Mouse (Mus musculus) frontal cortex, postnatal 25 days (tissue): Measurements from ENCODE around the gene F9.
"Not testable (repeated sequence)": the region's sequence is repeated elsewhere in the genome, so short reads cannot be mapped to it uniquely, and the experiment has no call there.

Source experiments
- DNase-seq, 2 experiments: peaks; one replicate each; pipeline ENCODE4 v3.0.0; 2022; ENCODE audit warnings: low spot score in 2 of 2

F9 gene

GRCm38 (mm10) chrX:59999221-60000083 lies at the start of gene F9:
TSS of gene F9 (plus strand) at chrX:59999464.
- DNase-seq = no peak

GRCm38 (mm10) chrX:59969767-59970166 lies 29.5 kb upstream of the F9 start:
- not testable (repeated sequence) for DNase-seq

DNA sequence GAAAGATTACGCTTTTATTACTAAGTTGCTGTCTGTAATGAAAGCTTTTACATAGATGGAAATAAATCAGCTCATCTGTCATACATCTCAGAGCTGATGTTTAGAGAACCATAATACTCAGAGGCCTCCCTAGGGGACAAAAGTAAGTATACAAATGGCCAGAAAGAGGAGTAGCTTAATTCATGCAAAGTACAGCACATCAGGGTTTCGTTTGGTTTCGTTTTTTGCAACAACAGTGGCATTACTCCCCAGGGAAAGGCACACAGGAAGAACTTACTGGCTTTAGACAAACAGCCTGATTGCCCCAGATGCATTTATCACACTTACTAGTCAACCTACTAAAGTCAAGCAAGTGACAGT lies 800 bp downstream of the F9 start:
- DNase-seq = no peak

- no peak for DNase-seq
These were observed 2.2 kb downstream of the F9 start for GRCm38 (mm10) chrX:60001461-60001860.

- peak in 1 of 2 experiments; percentile 6 for DNase-seq
These were observed 13.9 kb downstream of the F9 start for GRCm38 (mm10) chrX:60013084-60013676.

DNA sequence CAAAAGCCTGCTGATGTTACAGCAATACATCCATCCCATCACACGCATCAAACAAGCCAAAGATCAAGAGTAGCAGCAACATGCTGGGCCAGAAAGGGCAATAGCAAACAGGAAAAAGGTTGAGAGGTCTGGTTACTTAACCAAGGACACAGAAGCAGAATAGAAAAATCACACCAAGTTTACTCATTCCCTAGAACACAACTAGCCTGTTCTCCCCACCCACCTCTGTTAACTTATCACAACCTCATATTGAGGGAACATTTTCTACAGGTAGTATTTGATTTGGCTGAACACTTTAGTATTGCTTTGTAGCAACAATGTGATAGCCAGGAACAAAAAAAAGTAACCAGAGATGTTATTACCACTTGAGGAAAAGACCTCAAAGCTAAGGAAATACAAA lies 15.3 kb downstream of the F9 start:
- DNase-seq = no peak

GRCm38 (mm10) chrX:60021007-60021406 lies 21.7 kb downstream of the F9 start:
- DNase-seq = no peak

- no peak for DNase-seq
These were observed 22.3 kb downstream of the F9 start for GRCm38 (mm10) chrX:60021595-60021994.

DNA sequence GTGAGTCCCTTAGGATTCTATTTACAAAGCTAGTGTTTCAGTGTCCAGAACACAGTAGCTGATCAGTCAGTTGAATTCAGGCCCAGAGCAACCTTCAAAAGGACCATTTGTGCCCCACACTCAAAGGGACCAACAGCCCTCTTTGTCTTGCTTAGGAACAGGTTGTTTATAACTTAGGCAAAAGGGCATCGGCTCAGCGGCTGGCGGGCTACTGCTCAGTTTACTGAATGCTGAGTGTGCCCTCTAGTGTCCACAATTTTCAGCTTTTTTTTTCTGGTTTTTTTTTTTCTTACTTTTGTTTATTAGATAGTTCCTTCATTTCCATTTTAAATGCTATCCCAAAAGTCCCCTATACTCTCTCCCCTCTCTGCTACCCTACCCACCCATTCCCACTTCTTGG lies 27.4 kb downstream of the F9 start:
- peak in 1 of 2 experiments; percentile 3 for DNase-seq

- no peak for DNase-seq
These were observed 55.5 kb downstream of the F9 start for GRCm38 (mm10) chrX:60054745-60055144.

DNA sequence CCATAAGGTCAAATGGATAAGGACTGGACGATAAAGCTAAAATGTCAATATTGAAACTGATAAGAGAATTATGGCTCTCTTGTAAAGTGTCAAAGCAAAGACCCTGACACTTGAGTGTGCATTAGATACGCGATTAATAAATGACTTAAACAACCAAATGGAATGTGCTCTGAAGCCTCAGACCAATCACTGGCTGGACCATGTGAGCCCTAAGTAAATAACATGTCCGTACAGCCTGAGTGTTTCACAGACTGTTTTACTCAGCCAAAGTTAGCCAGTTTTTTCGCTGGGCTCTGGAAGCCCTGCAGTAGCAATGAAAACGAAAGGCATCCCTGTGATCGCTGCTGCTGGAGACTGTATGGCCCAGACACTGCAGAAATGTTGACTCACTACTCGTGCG lies 55.9 kb downstream of the F9 start:
- DNase-seq = no peak

DNA sequence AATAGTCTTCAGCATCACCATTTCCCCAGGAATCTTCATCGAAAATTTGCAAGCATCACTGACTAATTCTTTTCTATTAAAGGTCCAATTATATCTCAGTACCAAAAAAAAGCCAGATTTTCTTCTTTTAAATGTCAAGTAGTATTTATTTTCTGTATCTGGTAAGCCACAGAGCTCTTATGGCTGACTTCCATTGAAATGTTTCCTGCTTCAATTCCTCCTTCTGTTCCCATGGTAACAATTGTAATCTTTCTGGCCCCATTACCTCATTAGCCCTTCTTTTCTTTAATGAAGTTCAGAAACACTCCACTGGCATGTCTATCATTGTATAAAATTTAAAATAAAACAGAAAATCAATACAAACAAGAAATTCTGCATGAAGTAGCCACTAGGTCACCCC lies 76.1 kb downstream of the F9 start:
- DNase-seq = no peak
